Mouse (Mus musculus): ENCODE data around the gene Mindy3. TPM values are rescaled to one million over a fixed set of nuclear protein-coding genes. Genes with fewer than 3 reads are reported as not detected.
A peak's percentile ranks its signal among the peaks of the same experiment; 100 is the strongest.

Mindy3 gene
- 34.0 and 37.4 TPM in 2 replicates for polyA plus RNA-seq (2014; fragmentation: Nextera tagmentation; extraction: Ambion mirVana)

- Histone ChIP-seq H3K27me3 (ENCODE audit: control insufficient read depth, insufficient read depth, low read length) (no peaks in the 10 kb centered on the region), H3K4me2 (ENCODE audit: low read depth, low read length) (peak within 1 kb of the TSS; percentile 83), H3K4me1 (ENCODE audit: control insufficient read depth, insufficient read depth, low read length) (peaks cover 4% of the 10 kb centered on the region; the same call in 1 of the 2 replicates), H3K36me3 (replicated peaks; ENCODE audit: control insufficient read depth, insufficient read depth, low read depth, low read length) (no peaks in the 10 kb centered on the region), H3K4me3 (ENCODE audit: low read depth, low read length) (peak within 1 kb of the TSS; percentile 79), H3K9me3 (replicated peaks; ENCODE audit: control insufficient read depth, low read length) (no peaks in the 10 kb centered on the region), H3K27ac (replicated peaks; ENCODE audit: low read depth, low read length) (no peak within 1 kb of the TSS), H3K9ac (replicated peaks; ENCODE audit: low read length) (peak within 1 kb of the TSS; percentile 73)
- DNase-seq (ENCODE audit: low spot score) (peak; percentile 91), ATAC-seq (replicated peaks; ENCODE audit: insufficient number of reproducible peaks, low FRiP score, low TSS enrichment, low read depth) (peak; percentile 88)
- WGBS, result 2% methylated on average over 25 of the region's 25 CpGs
Observed at GRCm38 (mm10) chr2:12419262-12419655, at the start of gene Mindy3. Gene Mindy3 (minus strand): TSS chr2:12419470.

DNA sequence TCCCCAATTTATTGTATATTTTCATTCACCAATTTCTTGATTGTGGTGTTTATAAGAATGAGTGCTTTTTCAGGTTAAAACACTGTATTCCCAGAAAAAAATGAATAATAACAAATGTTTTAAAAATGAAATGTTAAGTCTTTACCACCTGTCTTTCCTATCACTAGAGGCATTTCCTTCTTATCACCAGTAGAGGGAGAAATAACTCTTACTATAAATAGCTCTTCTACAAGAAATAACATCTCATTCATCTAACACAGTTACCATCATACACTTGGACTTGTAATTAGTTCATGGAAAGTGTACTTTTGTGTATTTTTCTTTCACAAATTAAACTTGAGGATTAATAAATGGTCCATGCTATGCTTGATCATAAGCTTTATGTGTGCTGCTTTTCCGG lies 40.5 kb upstream of the Mindy3 start:
- Histone ChIP-seq H3K27me3 (ENCODE audit: control insufficient read depth, insufficient read depth, low read length) (no peaks in the 10 kb centered on the region), H3K36me3 (replicated peaks; ENCODE audit: control insufficient read depth, insufficient read depth, low read depth, low read length) (no peaks in the 10 kb centered on the region), H3K9ac (replicated peaks; ENCODE audit: low read length) (no peak overlapping the region), H3K4me3 (ENCODE audit: low read depth, low read length) (no peak overlapping the region), H3K4me2 (ENCODE audit: low read depth, low read length) (no peak overlapping the region), H3K9me3 (replicated peaks; ENCODE audit: control insufficient read depth, low read length) (no peaks in the 10 kb centered on the region), H3K27ac (replicated peaks; ENCODE audit: low read depth, low read length) (no peak overlapping the region), H3K4me1 (ENCODE audit: control insufficient read depth, insufficient read depth, low read length) (no peaks in the 10 kb centered on the region)
- ATAC-seq (replicated peaks; ENCODE audit: insufficient number of reproducible peaks, low FRiP score, low TSS enrichment, low read depth) (no peak), DNase-seq (ENCODE audit: low spot score) (no peak)
- whole genome bisulfite sequencing, result 55% methylated on average over 1 of the region's 1 CpGs

DNA sequence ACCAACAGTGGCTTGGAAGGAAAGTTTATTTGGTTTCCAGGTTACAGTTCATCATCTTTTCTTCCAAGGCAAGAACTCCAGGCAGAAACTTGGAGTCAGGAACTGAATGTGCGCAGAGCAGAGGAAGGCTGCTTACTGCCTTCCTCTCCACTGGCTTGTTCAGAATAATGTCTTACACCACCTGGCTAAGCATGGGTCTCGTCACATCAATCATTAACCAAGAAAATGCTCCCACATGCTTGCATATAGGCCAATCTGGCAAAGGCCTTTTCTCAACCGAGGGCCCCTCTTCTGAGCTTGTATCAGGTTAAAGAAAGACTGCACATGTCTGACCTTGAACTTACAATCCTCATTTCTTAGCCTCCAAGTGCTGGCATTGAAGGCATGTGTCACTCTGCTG lies 30.8 kb upstream of the Mindy3 start:
- Histone ChIP-seq H3K9me3 (replicated peaks; ENCODE audit: control insufficient read depth, low read length) (no peaks in the 10 kb centered on the region), H3K4me1 (ENCODE audit: control insufficient read depth, insufficient read depth, low read length) (no peaks in the 10 kb centered on the region), H3K36me3 (replicated peaks; ENCODE audit: control insufficient read depth, insufficient read depth, low read depth, low read length) (no peaks in the 10 kb centered on the region), H3K27me3 (ENCODE audit: control insufficient read depth, insufficient read depth, low read length) (no peaks in the 10 kb centered on the region), H3K27ac (replicated peaks; ENCODE audit: low read depth, low read length) (no peak overlapping the region), H3K4me2 (ENCODE audit: low read depth, low read length) (no peak overlapping the region), H3K4me3 (ENCODE audit: low read depth, low read length) (no peak overlapping the region), H3K9ac (replicated peaks; ENCODE audit: low read length) (no peak overlapping the region)
- 77% methylated on average over 3 of the region's 3 CpGs for WGBS
- DNase-seq (ENCODE audit: low spot score) (no peak), ATAC-seq (replicated peaks; ENCODE audit: insufficient number of reproducible peaks, low FRiP score, low TSS enrichment, low read depth) (no peak)

DNA sequence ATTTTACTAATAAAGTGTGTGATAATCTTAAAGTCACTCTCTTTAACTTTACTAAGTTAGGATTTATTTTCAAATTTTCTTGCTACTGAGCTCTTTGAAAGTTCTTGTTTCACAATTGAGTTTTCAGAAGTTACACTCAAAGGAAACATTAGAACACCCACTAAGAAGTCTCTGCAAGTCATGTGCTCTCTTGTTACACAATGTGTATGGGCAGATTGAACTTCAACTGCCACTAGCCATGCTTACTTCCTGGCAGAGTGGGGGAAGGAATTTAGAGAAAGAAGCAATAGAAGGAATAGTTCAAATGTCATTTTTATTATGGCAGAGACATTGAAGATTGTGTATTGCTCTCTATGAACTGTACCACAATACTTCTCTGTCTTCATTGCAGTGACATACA lies 20.9 kb upstream of the Mindy3 start:
- ATAC-seq (replicated peaks; ENCODE audit: insufficient number of reproducible peaks, low FRiP score, low TSS enrichment, low read depth), result no peak
- Histone ChIP-seq H3K4me1 (ENCODE audit: control insufficient read depth, insufficient read depth, low read length) (no peaks in the 10 kb centered on the region), H3K4me2 (ENCODE audit: low read depth, low read length) (no peak overlapping the region), H3K4me3 (ENCODE audit: low read depth, low read length) (no peak overlapping the region), H3K27me3 (ENCODE audit: control insufficient read depth, insufficient read depth, low read length) (no peaks in the 10 kb centered on the region), H3K27ac (replicated peaks; ENCODE audit: low read depth, low read length) (no peak overlapping the region), H3K36me3 (replicated peaks; ENCODE audit: control insufficient read depth, insufficient read depth, low read depth, low read length) (no peaks in the 10 kb centered on the region), H3K9me3 (replicated peaks; ENCODE audit: control insufficient read depth, low read length) (no peaks in the 10 kb centered on the region), H3K9ac (replicated peaks; ENCODE audit: low read length) (no peak overlapping the region)
- no peak for DNase-seq (ENCODE audit: low spot score)

DNA sequence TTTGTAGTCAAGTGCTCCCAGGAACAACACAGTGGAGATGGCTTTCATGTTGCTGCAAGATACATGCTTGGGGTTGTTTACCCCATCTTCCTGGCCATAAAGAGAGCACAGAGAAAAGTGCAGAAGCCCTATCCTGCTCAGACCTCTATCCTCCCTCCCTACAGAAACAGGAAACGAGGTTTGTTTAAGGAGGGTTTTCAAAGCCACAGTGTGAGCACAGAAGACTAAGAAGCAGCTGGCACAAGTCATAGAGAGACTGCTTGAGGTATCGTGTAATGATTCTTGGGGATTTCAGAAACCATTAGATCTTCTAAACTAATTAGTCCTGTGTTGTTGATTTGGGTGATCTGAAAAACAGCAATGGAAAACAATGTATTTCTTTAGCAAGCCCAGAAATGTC lies 20.3 kb upstream of the Mindy3 start:
- WGBS, result 30% methylated on average over 2 of the region's 2 CpGs
- Histone ChIP-seq H3K27ac (replicated peaks; ENCODE audit: low read depth, low read length) (no peak overlapping the region), H3K9me3 (replicated peaks; ENCODE audit: control insufficient read depth, low read length) (no peaks in the 10 kb centered on the region), H3K9ac (replicated peaks; ENCODE audit: low read length) (no peak overlapping the region), H3K27me3 (ENCODE audit: control insufficient read depth, insufficient read depth, low read length) (no peaks in the 10 kb centered on the region), H3K4me1 (ENCODE audit: control insufficient read depth, insufficient read depth, low read length) (no peaks in the 10 kb centered on the region), H3K36me3 (replicated peaks; ENCODE audit: control insufficient read depth, insufficient read depth, low read depth, low read length) (no peaks in the 10 kb centered on the region), H3K4me2 (ENCODE audit: low read depth, low read length) (no peak overlapping the region), H3K4me3 (ENCODE audit: low read depth, low read length) (no peak overlapping the region)
- DNase-seq (ENCODE audit: low spot score) (no peak), ATAC-seq (replicated peaks; ENCODE audit: insufficient number of reproducible peaks, low FRiP score, low TSS enrichment, low read depth) (no peak)

DNA sequence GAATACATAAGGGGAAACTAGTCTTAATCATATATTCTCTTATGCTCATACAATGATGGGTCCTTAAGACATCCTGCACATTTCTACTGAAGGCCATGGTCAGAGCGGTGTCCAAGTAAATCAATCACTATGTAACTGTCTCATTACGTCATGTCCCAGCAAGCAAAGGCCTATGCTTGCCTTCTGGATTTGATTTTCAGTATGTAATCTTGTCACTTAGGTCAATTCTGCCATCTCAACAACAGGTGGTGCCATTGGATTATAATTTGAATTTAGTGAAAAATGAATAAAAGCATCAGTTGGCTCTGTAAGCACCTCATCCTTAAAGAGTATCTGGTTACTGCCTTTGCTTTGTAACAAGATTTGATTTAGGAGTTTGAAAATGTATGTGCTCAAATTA lies 18.9 kb upstream of the Mindy3 start:
- Histone ChIP-seq H3K9ac (replicated peaks; ENCODE audit: low read length) (no peak overlapping the region), H3K9me3 (replicated peaks; ENCODE audit: control insufficient read depth, low read length) (no peaks in the 10 kb centered on the region), H3K27ac (replicated peaks; ENCODE audit: low read depth, low read length) (no peak overlapping the region), H3K4me3 (ENCODE audit: low read depth, low read length) (no peak overlapping the region), H3K4me1 (ENCODE audit: control insufficient read depth, insufficient read depth, low read length) (no peaks in the 10 kb centered on the region), H3K36me3 (replicated peaks; ENCODE audit: control insufficient read depth, insufficient read depth, low read depth, low read length) (no peaks in the 10 kb centered on the region), H3K4me2 (ENCODE audit: low read depth, low read length) (no peak overlapping the region), H3K27me3 (ENCODE audit: control insufficient read depth, insufficient read depth, low read length) (no peaks in the 10 kb centered on the region)
- WGBS, result 64% methylated on average over 2 of the region's 2 CpGs
- peak; percentile 51 for DNase-seq (ENCODE audit: low spot score)
- ATAC-seq (replicated peaks; ENCODE audit: insufficient number of reproducible peaks, low FRiP score, low TSS enrichment, low read depth), result 0 out of 2 replicates have a peak, but pooled peaks have one; percentile 34

DNA sequence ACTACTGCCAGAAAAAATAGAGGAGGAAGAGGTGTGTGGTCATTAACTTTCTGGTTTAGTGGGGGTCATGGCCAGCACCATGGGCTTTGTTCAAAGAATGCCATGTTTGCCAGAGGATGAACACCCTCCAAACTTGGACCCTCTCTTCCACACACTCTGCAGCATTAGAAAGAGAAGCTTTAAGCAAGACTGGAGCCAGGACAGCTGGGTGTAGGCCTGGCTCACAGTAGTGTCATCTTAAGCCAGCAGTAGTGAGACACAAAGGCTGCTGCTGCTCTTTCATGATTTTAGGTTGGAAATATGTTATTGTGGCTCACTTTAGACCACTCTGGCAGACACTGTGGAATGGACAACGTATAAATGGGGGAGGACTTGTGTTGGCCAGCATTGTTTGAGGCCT lies 12.8 kb upstream of the Mindy3 start:
- Histone ChIP-seq H3K4me1 (ENCODE audit: control insufficient read depth, insufficient read depth, low read length) (no peaks in the 10 kb centered on the region), H3K9ac (replicated peaks; ENCODE audit: low read length) (no peak overlapping the region), H3K27ac (replicated peaks; ENCODE audit: low read depth, low read length) (no peak overlapping the region), H3K4me3 (ENCODE audit: low read depth, low read length) (no peak overlapping the region), H3K9me3 (replicated peaks; ENCODE audit: control insufficient read depth, low read length) (no peaks in the 10 kb centered on the region), H3K27me3 (ENCODE audit: control insufficient read depth, insufficient read depth, low read length) (no peaks in the 10 kb centered on the region), H3K4me2 (ENCODE audit: low read depth, low read length) (no peak overlapping the region), H3K36me3 (replicated peaks; ENCODE audit: control insufficient read depth, insufficient read depth, low read depth, low read length) (no peaks in the 10 kb centered on the region)
- WGBS, result 52% methylated on average over 1 of the region's 1 CpGs
- ATAC-seq (replicated peaks; ENCODE audit: insufficient number of reproducible peaks, low FRiP score, low TSS enrichment, low read depth) (no peak), DNase-seq (ENCODE audit: low spot score) (no peak)

DNA sequence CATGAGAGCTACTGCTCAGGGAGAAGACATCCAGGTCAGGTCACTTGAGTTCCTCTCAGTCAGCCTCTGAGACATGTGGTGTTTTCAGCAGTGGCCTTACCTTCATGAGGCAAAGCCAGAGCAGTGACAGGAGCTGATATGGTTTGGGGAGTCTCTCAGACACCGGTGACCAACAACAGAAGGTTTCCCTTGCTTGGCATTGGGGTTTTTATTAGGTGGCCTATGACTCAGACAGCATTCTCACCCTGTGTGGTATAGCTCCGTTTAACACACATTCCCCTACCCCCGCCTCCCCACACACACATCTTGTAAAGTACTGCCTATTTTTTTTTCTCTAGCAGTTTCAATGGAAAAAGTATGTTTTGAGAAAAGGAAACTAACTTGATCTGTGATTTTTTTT lies 5.1 kb upstream of the Mindy3 start:
- H3K36me3 ChIP-seq (replicated peaks; ENCODE audit: control insufficient read depth, insufficient read depth, low read depth, low read length), result no peaks in the 10 kb centered on the region
- H3K27me3 ChIP-seq (ENCODE audit: control insufficient read depth, insufficient read depth, low read length), result no peaks in the 10 kb centered on the region
- no peak overlapping the region for H3K9ac ChIP-seq (replicated peaks; ENCODE audit: low read length)
- H3K4me3 ChIP-seq (ENCODE audit: low read depth, low read length), result no peak overlapping the region
- 85% methylated on average over 3 of the region's 3 CpGs for WGBS
- no peak for DNase-seq (ENCODE audit: low spot score)
- no peak for ATAC-seq (replicated peaks; ENCODE audit: insufficient number of reproducible peaks, low FRiP score, low TSS enrichment, low read depth)
- no peak overlapping the region for H3K4me2 ChIP-seq (ENCODE audit: low read depth, low read length)
- H3K4me1 ChIP-seq (ENCODE audit: control insufficient read depth, insufficient read depth, low read length), result no peaks in the 10 kb centered on the region
- H3K9me3 ChIP-seq (replicated peaks; ENCODE audit: control insufficient read depth, low read length), result no peaks in the 10 kb centered on the region
- H3K27ac ChIP-seq (replicated peaks; ENCODE audit: low read depth, low read length), result no peak overlapping the region
